Mouse (Mus musculus): ENCODE results near the gene Hmgxb4. TPM values are rescaled to one million over a fixed set of nuclear protein-coding genes. Genes with fewer than 3 reads are reported as not detected.

Gene Hmgxb4
- polyA plus RNA-seq, 1 experiment from 2014 or later = 37.7 TPM

GRCm38 (mm10) chr8:74980060-74980710, 13.0 kb upstream of the Hmgxb4 start:
- ATAC-seq (ENCODE audit: low read depth) = no peak
- H3K27me3 ChIP-seq (replicated peaks; ENCODE audit: control insufficient read depth, insufficient read depth, low read length) = no peaks in the 10 kb centered on the region
- no peak overlapping the region for H3K4me3 ChIP-seq (ENCODE audit: low read depth, low read length)
- H3K9ac ChIP-seq (ENCODE audit: low read depth, low read length) = no peak overlapping the region
- H3K36me3 ChIP-seq (ENCODE audit: control insufficient read depth, insufficient read depth, low read length) = no peaks in the 10 kb centered on the region
- DNase-seq (ENCODE audit: low spot score) = no peak
- 60% methylated on average over 9 of the region's 9 CpGs for WGBS
- no peak overlapping the region for H3K27ac ChIP-seq (replicated peaks; ENCODE audit: low read depth, low read length)
- H3K9me3 ChIP-seq (ENCODE audit: control insufficient read depth, low read length) = no peaks in the 10 kb centered on the region
- H3K4me2 ChIP-seq (ENCODE audit: low read depth, low read length) = no peak overlapping the region
- no peaks in the 10 kb centered on the region for H3K4me1 ChIP-seq (ENCODE audit: control insufficient read depth, insufficient read depth, low read length)

- H3K9me3 ChIP-seq (ENCODE audit: control insufficient read depth, low read length) = no peaks in the 10 kb centered on the region
- peak; percentile 48 for DNase-seq (ENCODE audit: low spot score)
- H3K4me3 ChIP-seq (ENCODE audit: low read depth, low read length) = no peak overlapping the region
- no peak overlapping the region for H3K4me2 ChIP-seq (ENCODE audit: low read depth, low read length)
- ATAC-seq (ENCODE audit: low read depth) = peak; percentile 50; the same call in 1 of the 2 replicates
- 0% methylated on average over 5 of the region's 5 CpGs for WGBS
- no peaks in the 10 kb centered on the region for H3K4me1 ChIP-seq (ENCODE audit: control insufficient read depth, insufficient read depth, low read length)
- H3K27me3 ChIP-seq (replicated peaks; ENCODE audit: control insufficient read depth, insufficient read depth, low read length) = no peaks in the 10 kb centered on the region
- no peak overlapping the region for H3K9ac ChIP-seq (ENCODE audit: low read depth, low read length)
- no peak overlapping the region for H3K27ac ChIP-seq (replicated peaks; ENCODE audit: low read depth, low read length)
- H3K36me3 ChIP-seq (ENCODE audit: control insufficient read depth, insufficient read depth, low read length) = no peaks in the 10 kb centered on the region
These were observed 12.5 kb upstream of the Hmgxb4 start for GRCm38 (mm10) chr8:74980711-74981062.

GRCm38 (mm10) chr8:74981809-74982208, 11.3 kb upstream of the Hmgxb4 start:
- no peak overlapping the region for H3K4me2 ChIP-seq (ENCODE audit: low read depth, low read length)
- no peak overlapping the region for H3K9ac ChIP-seq (ENCODE audit: low read depth, low read length)
- no peaks in the 10 kb centered on the region for H3K36me3 ChIP-seq (ENCODE audit: control insufficient read depth, insufficient read depth, low read length)
- no peak overlapping the region for H3K4me3 ChIP-seq (ENCODE audit: low read depth, low read length)
- no peaks in the 10 kb centered on the region for H3K27me3 ChIP-seq (replicated peaks; ENCODE audit: control insufficient read depth, insufficient read depth, low read length)
- WGBS = 83% methylated on average over 6 of the region's 6 CpGs
- DNase-seq (ENCODE audit: low spot score) (no peak), ATAC-seq (ENCODE audit: low read depth) (no peak)
- no peak overlapping the region for H3K27ac ChIP-seq (replicated peaks; ENCODE audit: low read depth, low read length)
- H3K9me3 ChIP-seq (ENCODE audit: control insufficient read depth, low read length) = no peaks in the 10 kb centered on the region
- H3K4me1 ChIP-seq (ENCODE audit: control insufficient read depth, insufficient read depth, low read length) = no peaks in the 10 kb centered on the region

- H3K9me3 ChIP-seq (ENCODE audit: control insufficient read depth, low read length) = no peaks in the 10 kb centered on the region
- ATAC-seq (ENCODE audit: low read depth) = no peak
- H3K4me2 ChIP-seq (ENCODE audit: low read depth, low read length) = no peak overlapping the region
- no peak overlapping the region for H3K4me3 ChIP-seq (ENCODE audit: low read depth, low read length)
- DNase-seq (ENCODE audit: low spot score) = no peak
- H3K9ac ChIP-seq (ENCODE audit: low read depth, low read length) = no peak overlapping the region
- 86% methylated on average over 5 of the region's 5 CpGs for WGBS
- H3K27ac ChIP-seq (replicated peaks; ENCODE audit: low read depth, low read length) = no peak overlapping the region
- H3K27me3 ChIP-seq (replicated peaks; ENCODE audit: control insufficient read depth, insufficient read depth, low read length) = no peaks in the 10 kb centered on the region
- no peaks in the 10 kb centered on the region for H3K36me3 ChIP-seq (ENCODE audit: control insufficient read depth, insufficient read depth, low read length)
- H3K4me1 ChIP-seq (ENCODE audit: control insufficient read depth, insufficient read depth, low read length) = no peaks in the 10 kb centered on the region
These were observed 5.7 kb upstream of the Hmgxb4 start for GRCm38 (mm10) chr8:74987436-74987835.

- Histone ChIP-seq H3K4me1 (ENCODE audit: control insufficient read depth, insufficient read depth, low read length) (peaks cover 6% of the 10 kb centered on the region), H3K4me2 (ENCODE audit: low read depth, low read length) (no peak overlapping the region), H3K4me3 (ENCODE audit: low read depth, low read length) (no peak overlapping the region), H3K27ac (replicated peaks; ENCODE audit: low read depth, low read length) (no peak overlapping the region), H3K9ac (ENCODE audit: low read depth, low read length) (peak overlapping the region; percentile 14; the same call in 1 of the 2 replicates), H3K36me3 (ENCODE audit: control insufficient read depth, insufficient read depth, low read length) (no peaks in the 10 kb centered on the region), H3K27me3 (replicated peaks; ENCODE audit: control insufficient read depth, insufficient read depth, low read length) (no peaks in the 10 kb centered on the region), H3K9me3 (ENCODE audit: control insufficient read depth, low read length) (no peaks in the 10 kb centered on the region)
- WGBS = 16% methylated on average over 15 of the region's 15 CpGs
- ATAC-seq (ENCODE audit: low read depth) = no peak
- no peak for DNase-seq (ENCODE audit: low spot score)
These were observed 3.1 kb upstream of the Hmgxb4 start for GRCm38 (mm10) chr8:74990021-74990420.

GRCm38 (mm10) chr8:74993475-74994451, 607 bp downstream of the Hmgxb4 start:
- ATAC-seq (ENCODE audit: low read depth) = peak; percentile 96
- peaks cover 3% of the 10 kb centered on the region for H3K36me3 ChIP-seq (ENCODE audit: control insufficient read depth, insufficient read depth, low read length)
- DNase-seq (ENCODE audit: low spot score) = peak; percentile 97
- peak overlapping the region; percentile 97 for H3K27ac ChIP-seq (replicated peaks; ENCODE audit: low read depth, low read length)
- H3K4me2 ChIP-seq (ENCODE audit: low read depth, low read length) = peak overlapping the region; percentile 57
- peaks cover 7% of the 10 kb centered on the region for H3K4me1 ChIP-seq (ENCODE audit: control insufficient read depth, insufficient read depth, low read length)
- H3K9me3 ChIP-seq (ENCODE audit: control insufficient read depth, low read length) = no peaks in the 10 kb centered on the region
- peak overlapping the region; percentile 82 for H3K4me3 ChIP-seq (ENCODE audit: low read depth, low read length)
- under 1% methylated on average over 46 of the region's 111 CpGs for WGBS
- H3K27me3 ChIP-seq (replicated peaks; ENCODE audit: control insufficient read depth, insufficient read depth, low read length) = no peaks in the 10 kb centered on the region
- H3K9ac ChIP-seq (ENCODE audit: low read depth, low read length) = peak overlapping the region; percentile 99

GRCm38 (mm10) chr8:74994540-74994939, 1.4 kb downstream of the Hmgxb4 start:
- peaks cover 10% of the 10 kb centered on the region for H3K36me3 ChIP-seq (ENCODE audit: control insufficient read depth, insufficient read depth, low read length)
- H3K27ac ChIP-seq (replicated peaks; ENCODE audit: low read depth, low read length) = peak overlapping the region; percentile 97
- peak overlapping the region; percentile 99 for H3K9ac ChIP-seq (ENCODE audit: low read depth, low read length)
- DNase-seq (ENCODE audit: low spot score) (peak; percentile 41), ATAC-seq (ENCODE audit: low read depth) (no peak)
- H3K27me3 ChIP-seq (replicated peaks; ENCODE audit: control insufficient read depth, insufficient read depth, low read length) = no peaks in the 10 kb centered on the region
- under 1% methylated on average over 7 of the region's 7 CpGs for WGBS
- peak overlapping the region; percentile 57 for H3K4me2 ChIP-seq (ENCODE audit: low read depth, low read length)
- H3K4me1 ChIP-seq (ENCODE audit: control insufficient read depth, insufficient read depth, low read length) = peaks cover 7% of the 10 kb centered on the region
- no peaks in the 10 kb centered on the region for H3K9me3 ChIP-seq (ENCODE audit: control insufficient read depth, low read length)
- H3K4me3 ChIP-seq (ENCODE audit: low read depth, low read length) = peak overlapping the region; percentile 82

GRCm38 (mm10) chr8:75000431-75000830, 7.3 kb downstream of the Hmgxb4 start:
- Histone ChIP-seq H3K27ac (replicated peaks; ENCODE audit: low read depth, low read length) (no peak overlapping the region), H3K36me3 (ENCODE audit: control insufficient read depth, insufficient read depth, low read length) (peaks cover 57% of the 10 kb centered on the region), H3K4me2 (ENCODE audit: low read depth, low read length) (no peak overlapping the region), H3K9ac (ENCODE audit: low read depth, low read length) (no peak overlapping the region), H3K4me1 (ENCODE audit: control insufficient read depth, insufficient read depth, low read length) (no peaks in the 10 kb centered on the region), H3K4me3 (ENCODE audit: low read depth, low read length) (no peak overlapping the region), H3K27me3 (replicated peaks; ENCODE audit: control insufficient read depth, insufficient read depth, low read length) (no peaks in the 10 kb centered on the region), H3K9me3 (ENCODE audit: control insufficient read depth, low read length) (no peaks in the 10 kb centered on the region)
- 98% methylated on average over 3 of the region's 3 CpGs for WGBS
- ATAC-seq (ENCODE audit: low read depth) (no peak), DNase-seq (ENCODE audit: low spot score) (no peak)
